Comparison of ENCODE assay signal across 35 mouse cellular contexts in genomic region chr4:49238111-49238510, GRCm38 (mm10).
"Had no signal": no experiment of that assay in that cellular context is flagged by ENCODE, and none has a peak within 500 bp of the region (broad histone marks: within the 10 kb centered on the region; RNA-seq: fewer than 3 reads in every experiment).

No protein-coding gene starts in this region.

- H3K4me1 ChIP-seq: heart, embryonic 10.5 days; heart, embryonic 12.5 days; heart, embryonic 13.5 days; heart, embryonic 15.5 days; intestine, embryonic 15.5 days; kidney, embryonic 15.5 days had no signal

- DNase-seq: heart, postnatal 10 days; heart, postnatal 14 days; heart, postnatal 36 days; heart, postnatal 4 days; kidney, adult 11 months; kidney, adult 18-20 months; kidney, adult 2 months; kidney, adult 8-10 months; kidney, adult 9 months; kidney, postnatal 10 days; kidney, postnatal 14 days; kidney, postnatal 25 days; kidney, postnatal 36 days; kidney, postnatal 4 days; layer of hippocampus, adult 9-11 months; layer of hippocampus, postnatal 36 days had no signal

- H3K9me3 ChIP-seq: heart, embryonic 10.5 days; heart, embryonic 12.5 days; heart, embryonic 13.5 days; heart, embryonic 15.5 days; hindbrain, embryonic 10.5 days; hindbrain, embryonic 12.5 days; hindbrain, embryonic 13.5 days; hindbrain, embryonic 15.5 days; intestine, embryonic 15.5 days; kidney, embryonic 15.5 days had no signal

- H3K4me3 ChIP-seq: heart, embryonic 10.5 days; heart, embryonic 12.5 days; heart, embryonic 13.5 days; heart, embryonic 15.5 days; hindbrain, embryonic 10.5 days; hindbrain, embryonic 12.5 days; hindbrain, embryonic 13.5 days; hindbrain, embryonic 15.5 days; intestine, embryonic 15.5 days; kidney, embryonic 15.5 days; layer of hippocampus, adult 2 months had no signal

- H3K36me3 ChIP-seq: heart, embryonic 10.5 days; heart, embryonic 12.5 days; heart, embryonic 13.5 days; heart, embryonic 15.5 days; hindbrain, embryonic 10.5 days; hindbrain, embryonic 12.5 days; hindbrain, embryonic 13.5 days; hindbrain, embryonic 15.5 days; intestine, embryonic 15.5 days; kidney, embryonic 15.5 days had no signal

- ATAC-seq: hindbrain, embryonic 16.5 days; hindbrain, postnatal 0 days; inflammation-experienced regulatory T-cells, adult 6 months; intestine, embryonic 15.5 days; intestine, embryonic 16.5 days; intestine, postnatal 0 days had no signal

- H3K27me3 ChIP-seq: heart, embryonic 12.5 days; heart, embryonic 13.5 days; heart, embryonic 15.5 days; hindbrain, embryonic 12.5 days; hindbrain, embryonic 15.5 days; intestine, embryonic 15.5 days; kidney, embryonic 15.5 days had no signal

- H3K27ac ChIP-seq: heart, embryonic 10.5 days; heart, embryonic 13.5 days; heart, embryonic 15.5 days; hindbrain, embryonic 10.5 days; hindbrain, embryonic 12.5 days; hindbrain, embryonic 13.5 days; hindbrain, embryonic 14.5 days; hindbrain, embryonic 15.5 days; hindbrain, postnatal 0 days; intestine, embryonic 15.5 days; kidney, embryonic 15.5 days; kidney, postnatal 0 days; layer of hippocampus, adult 2 months had no signal

- H3K9ac ChIP-seq: heart, embryonic 12.5 days; heart, embryonic 13.5 days; heart, embryonic 15.5 days; hindbrain, embryonic 12.5 days; hindbrain, embryonic 13.5 days; hindbrain, embryonic 14.5 days; hindbrain, embryonic 15.5 days; intestine, embryonic 15.5 days; kidney, embryonic 15.5 days had no signal

- H3K4me2 ChIP-seq: heart, embryonic 11.5 days; heart, embryonic 12.5 days; heart, embryonic 13.5 days; heart, embryonic 15.5 days; hindbrain, embryonic 12.5 days; hindbrain, embryonic 13.5 days; hindbrain, embryonic 14.5 days; hindbrain, embryonic 15.5 days; intestine, embryonic 15.5 days; kidney, embryonic 15.5 days had no signal
